Mouse (Mus musculus): ENCODE measurements at regions not wholly inside any gene's neighbourhood (a gene's known extent, or its start where the extent isn't known, plus 50 kb on each side); places are given as distances from the start of the nearest gene placed in this dataset.

- TF ChIP-seq CTCF (IDR thresholded peaks at IDR 0.05; ENCODE audit: low read depth) (no peak), EP300 (IDR thresholded peaks at IDR 0.05; ENCODE audit: low read depth) (no peak)
Measured at GRCm38 (mm10) chr10:43727746-43728145, 149.7 kb downstream of the Cd24a start.
